Mouse (Mus musculus): ENCODE data around the gene Sept6.
A peak's percentile ranks its signal among the peaks of the same experiment; 100 is the strongest.

Sept6 gene

DNA sequence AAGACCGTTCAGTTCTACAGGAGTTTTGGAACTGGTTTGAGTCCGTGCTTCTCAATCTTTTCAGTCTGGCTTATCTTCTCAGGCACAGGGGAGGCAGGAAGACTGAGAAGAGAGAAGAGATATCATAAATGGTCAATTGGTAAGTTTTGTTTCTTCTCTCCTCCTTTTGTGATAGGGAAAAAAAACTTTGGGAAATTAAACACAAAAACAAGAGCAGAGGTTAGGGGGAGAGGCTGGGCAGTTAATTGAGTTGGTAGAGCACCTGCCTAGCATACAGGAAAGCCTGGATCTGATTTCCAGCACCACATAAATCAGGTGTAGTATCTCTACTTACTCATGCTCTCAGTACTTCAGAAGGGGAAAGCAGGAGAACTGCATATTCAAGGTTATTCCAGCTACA is at the start of gene Sept6:
Gene Sept6, minus strand, starts transcription at position 101 of the 400 bp plus-strand sequence.
- DNase-seq, result no peak

DNA sequence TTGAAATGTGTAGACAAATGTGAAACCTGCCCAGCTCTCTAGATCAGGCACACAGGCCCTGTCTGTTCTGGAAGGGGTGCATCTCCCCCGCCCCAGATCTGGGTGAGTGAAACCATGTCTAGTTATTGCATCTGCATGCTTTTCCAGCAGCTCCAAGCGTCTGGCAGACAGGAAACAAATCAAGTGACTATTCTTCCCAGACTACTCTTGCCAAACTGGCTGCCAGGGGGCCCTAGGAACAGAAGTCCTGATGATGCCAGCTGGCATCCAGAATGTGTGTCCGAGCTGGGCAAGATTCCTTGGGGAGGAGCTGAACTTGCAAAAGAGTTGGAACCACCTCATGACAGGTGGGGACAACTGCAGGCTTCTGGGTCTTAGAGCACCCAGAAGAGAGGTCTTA is 36.8 kb upstream of the Sept6 start:
- DNase-seq, result no peak

DNA sequence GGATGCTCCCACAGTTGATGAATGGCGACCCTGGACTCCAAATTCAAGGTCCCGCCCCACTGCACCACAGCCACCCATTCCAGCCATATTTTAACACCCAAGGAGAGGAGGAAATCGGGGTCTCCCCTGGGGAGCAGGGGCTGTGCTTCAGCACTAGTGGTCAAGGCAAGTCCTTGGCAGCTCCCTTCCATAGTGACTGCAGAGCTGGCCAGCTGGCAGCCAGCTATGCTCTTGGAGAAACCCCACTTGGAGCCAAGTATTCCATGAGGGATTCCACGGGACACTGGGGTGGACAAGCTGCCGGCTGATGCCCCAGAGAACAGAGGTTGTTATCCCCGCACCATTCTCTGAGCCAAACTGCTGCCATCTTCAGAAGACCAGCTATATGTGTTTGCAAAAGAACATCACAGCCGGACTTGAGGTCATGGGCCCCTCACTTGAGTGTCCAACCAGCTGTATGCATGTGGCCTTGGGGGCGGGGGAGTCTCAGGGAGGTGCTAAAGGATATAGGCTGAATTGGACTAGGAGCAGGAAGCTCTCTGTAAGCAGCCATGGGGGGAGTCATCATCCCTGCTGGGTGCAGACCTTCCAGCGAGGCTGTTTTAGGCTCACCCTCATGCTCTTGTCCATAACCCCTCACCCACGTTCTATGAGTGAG is 32.2 kb upstream of the Sept6 start:
- DNase-seq, result no peak

DNA sequence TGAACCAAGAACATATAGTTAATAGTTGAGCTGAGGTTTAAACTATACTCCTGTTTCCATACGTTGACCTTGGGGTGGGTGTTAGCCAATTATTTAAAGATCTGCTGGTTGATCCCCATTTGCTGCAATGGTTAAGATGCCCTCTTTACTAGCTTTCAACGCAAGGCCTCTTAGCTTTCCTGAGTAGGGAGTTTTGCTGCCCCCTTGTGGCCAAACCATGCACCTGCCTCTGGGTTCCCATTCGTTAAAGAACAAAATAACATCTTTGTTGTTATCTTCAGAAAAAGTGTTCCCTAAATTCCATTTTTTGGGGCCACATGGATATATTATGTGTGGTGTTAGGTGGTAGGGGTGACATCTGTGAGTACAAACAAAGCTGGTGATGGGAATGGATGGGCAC is 31.1 kb upstream of the Sept6 start:
- peak in 1 of 2 experiments; percentile 22 for DNase-seq

DNA sequence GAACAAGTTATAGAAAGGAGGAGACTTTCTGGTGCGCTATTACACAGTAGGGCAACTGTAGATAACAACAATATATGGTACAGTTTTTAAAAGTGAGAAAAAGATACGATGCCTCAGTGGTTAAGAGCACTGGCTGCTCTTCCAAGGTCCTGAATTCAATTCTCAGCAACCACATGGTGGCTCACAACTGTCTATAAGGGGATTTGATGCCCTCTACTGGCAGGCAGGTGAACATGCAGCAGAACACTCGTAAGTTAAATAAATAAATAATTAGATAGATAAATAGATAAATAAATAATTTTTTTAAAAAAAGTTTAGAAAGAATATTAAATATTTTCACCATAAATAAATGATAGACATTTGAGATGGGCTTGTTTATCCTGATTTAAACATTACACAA is 27.5 kb upstream of the Sept6 start:
- DNase-seq, result no peak

DNA sequence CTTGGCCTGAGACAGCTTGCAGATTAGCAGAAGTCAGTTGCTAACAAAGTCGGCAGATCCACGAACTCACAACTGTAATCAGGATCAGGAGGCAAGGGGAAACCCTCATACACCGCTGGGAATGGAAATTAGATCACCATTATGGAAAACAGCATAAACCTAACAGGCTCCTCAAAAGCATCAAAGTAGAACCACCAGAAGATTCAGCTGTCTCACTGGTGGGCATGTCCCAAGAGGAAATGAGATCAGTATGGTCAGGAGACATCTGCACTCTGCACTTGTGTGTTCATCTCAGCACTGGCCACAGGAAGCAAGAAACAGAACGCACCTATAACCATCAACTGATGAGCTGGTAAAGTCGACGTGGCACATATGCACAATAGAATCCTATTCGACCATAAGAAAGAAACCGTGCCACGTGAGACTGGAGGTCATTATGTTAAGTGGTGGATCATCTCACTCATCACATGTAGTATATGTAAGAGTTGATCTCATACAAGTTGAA is 26.6 kb upstream of the Sept6 start:
- no peak for DNase-seq

DNA sequence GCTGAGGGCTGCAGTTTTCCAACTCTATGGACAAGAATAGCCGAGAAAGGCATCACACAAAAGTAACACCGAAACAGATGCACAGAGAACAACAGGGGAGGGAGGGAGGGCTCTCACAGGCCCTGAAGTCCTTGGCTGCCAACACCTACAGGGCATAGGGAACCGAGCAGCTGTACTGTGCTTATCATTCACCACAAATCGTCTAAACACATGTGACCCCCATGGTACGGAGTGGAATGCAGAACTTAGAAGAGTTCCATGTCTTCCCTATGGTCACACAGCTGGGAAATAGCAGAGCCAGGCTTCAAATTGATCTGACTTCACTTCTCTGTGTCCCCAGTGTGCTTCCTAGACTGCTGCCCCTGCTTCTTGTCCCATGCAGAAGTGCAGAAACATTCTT is 22.3 kb upstream of the Sept6 start:
- DNase-seq, result no peak

GRCm38 (mm10) chrX:36991039-36991438 is 555 bp downstream of the Sept6 start:
- peak in 1 of 2 experiments; percentile 14 for DNase-seq

DNA sequence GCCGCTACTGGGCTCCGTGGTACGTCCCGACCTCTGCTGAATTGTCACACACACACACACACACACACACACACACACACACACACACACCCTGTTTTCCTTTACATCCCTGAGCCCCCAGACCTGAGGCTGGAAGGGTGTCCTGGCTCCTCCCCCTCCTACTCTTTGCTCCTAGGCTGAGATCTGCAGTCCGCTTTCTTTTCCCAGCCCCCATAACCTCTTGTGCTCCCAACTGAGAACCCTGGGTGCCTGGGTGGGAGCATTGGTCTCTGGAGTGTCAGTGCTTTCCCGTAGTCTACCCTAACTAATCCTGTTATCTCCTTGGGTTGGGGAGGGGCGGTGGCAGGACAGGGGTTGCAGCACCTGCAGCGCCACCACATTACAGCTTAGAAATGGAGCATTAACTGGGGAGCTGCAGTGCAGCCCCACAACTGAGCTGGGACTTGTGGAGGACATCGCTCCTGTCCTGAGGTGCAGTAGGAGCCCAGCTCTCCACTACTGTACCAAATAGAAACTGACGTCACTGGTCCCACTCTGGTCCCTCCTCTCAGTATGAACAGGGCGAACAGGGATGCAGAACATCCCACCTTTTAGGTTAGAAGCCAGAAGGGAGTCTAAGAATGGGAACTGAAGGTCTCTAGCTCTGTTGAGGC is 1.7 kb downstream of the Sept6 start:
- peak; percentile 16 to 49 for DNase-seq

DNA sequence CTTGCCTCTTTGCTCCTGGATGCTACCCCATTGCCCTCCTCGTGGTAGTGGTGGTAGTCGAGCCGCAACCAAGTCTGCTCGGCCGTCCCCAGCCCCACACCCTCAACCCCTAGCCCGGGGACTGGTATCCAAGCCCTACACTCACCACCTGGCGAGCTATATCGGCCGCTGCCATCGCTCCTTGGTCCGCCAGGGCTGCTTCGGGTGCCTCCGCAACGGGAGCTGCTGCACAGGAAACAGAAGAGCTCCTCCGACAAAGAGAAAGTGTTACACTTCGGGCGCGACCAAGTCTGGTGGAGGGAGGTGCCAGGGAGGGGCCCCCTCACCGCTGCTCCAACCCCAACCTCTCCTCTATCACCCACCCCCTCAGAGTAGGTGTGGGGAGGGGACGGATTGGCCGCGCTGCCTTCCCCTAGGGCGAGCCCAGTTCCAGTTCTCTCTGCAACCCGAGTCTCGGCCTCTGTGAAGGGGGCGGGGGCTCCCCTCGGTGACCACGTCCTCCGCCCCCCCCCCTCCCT is 2.3 kb downstream of the Sept6 start:
- peak; percentile 74 to 84 for DNase-seq

DNA sequence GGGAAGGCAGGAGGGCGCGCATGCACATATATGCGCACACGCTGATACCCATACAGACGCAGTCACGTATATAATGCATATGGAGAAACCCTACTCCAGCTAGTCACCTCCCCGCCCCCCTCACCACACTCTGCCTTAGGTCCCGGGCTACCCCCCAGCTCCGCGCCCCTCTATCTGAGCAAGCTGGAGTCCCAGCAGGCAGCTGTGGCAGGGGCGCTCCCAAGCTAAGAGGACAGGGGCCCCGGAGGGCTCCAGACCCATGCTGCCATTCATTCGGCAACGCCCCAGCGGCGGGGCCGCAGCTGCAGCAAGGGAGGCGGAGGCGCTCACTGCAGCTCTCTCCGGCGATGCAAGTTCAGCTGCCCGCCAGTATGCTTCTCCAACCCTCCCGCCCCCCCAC is 2.8 kb downstream of the Sept6 start:
- peak; percentile 26 to 30 for DNase-seq

DNA sequence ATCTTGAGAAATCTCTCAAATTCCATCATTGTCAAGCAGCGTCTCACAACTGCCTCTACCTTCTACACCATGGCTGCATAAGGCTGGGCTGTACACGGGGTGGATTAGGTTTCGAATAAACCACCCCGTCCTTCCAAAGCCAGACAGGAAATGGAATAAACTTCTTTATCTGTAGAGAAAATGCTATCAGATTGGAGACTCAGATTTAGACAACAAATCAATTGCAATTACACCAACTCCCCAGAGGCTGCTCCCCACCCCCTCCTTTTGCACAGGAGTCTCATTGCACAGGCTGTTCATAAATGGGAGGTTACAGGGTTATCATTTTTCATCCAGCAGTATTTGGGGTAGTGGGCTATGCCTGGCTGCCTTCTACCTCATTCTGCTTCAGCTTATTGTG is 3.7 kb downstream of the Sept6 start:
- no peak for DNase-seq

DNA sequence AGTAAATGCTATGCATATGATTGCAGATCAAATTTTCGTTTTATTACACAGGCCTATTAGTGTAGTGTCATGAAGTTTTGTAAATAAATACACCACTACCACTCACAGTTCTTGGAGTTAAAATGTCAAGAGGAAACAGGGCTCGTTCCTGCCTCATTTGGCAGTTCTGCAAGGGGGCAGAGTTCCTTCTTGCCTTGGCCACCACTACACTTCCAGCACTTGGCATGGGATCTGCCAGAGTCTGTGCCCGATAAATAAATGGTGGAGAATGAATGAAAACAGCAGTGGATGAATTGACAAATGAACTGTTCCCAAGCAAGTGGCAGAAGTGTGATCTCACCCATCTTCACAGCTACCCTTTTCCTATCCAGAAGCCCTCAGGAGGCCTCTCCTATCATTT is 6.6 kb downstream of the Sept6 start:
- no peak for DNase-seq

- peak; percentile 13 to 32 for DNase-seq
These were observed 7.8 kb downstream of the Sept6 start for GRCm38 (mm10) chrX:36983654-36984311.

DNA sequence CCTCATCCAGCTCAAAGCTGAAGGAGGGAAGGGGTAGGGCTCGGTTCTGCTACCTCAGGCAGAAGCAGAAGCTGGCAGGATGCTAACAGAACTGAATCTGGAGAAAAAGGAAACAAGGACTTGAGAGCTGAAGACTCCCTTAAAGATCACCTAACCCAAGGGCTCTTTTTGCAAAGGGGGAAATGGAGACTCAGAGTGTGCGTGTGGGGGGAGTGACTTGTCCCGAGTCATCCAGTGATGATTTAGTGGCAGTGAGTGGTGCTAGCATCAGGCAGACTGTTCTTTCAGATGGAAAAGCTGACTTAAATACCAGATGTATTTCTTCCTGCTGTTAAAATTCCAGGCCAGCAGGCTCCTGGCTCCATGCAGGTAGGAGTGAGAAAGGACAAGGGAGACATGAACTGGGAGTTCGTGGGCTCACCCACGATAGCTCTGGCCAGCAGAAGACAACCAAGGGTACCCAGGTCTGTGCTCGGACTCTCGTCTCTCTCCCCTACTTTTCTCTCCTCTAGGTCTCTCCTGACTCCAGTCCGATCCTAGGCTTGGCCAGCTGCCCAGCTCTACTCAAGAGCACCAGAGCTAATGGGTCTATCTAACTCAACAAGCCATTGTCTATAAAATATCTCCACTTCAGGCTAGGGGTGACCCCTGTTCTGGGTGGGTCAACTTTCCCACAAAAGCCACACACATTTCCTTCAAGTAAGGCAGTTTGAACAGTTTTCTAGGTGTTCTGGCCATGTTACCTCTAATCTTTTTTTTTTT is 8.5 kb downstream of the Sept6 start:
- DNase-seq, result peak in 1 of 2 experiments; percentile 6

GRCm38 (mm10) chrX:36980563-36981187 is 10.9 kb downstream of the Sept6 start:
- DNase-seq, result peak; percentile 55 to 71

DNA sequence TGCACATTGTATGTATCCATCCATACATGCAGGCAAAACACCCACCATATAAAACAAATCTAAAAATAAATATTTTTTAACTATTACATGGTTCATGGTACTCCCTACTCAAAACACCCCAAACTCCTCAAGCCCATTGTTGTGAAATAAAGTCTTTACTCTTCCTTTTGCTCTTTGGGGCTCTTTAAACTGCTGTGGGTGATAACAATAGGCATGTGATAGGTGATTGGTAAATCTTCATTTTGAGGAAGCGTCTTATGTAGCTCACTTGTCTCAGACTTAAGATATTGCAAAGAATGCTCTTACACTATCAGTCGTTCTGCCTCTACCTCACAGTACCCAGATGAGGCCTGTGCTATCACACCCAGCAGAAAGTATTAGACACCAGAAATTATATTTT is 13.7 kb downstream of the Sept6 start:
- no peak for DNase-seq

DNA sequence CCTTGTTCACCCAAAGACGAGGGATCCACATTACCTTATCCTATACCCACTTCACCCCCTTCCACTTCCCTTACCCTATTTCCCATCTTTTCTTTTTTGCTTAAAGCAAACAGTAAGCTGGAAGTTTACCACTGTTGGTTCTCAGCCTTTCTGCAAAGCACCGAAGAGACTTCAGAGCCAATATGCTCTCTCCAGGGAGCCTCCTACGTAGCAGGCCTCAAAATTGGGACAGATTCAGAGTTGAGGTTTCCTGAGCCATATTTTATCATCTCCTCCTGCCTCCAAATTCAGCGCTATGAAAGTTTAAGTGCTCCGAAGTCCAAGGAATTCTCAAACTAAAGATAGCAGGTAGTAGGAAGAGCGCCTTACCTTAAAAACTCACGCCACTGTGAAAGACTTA is 14.6 kb downstream of the Sept6 start:
- DNase-seq, result no peak

- no peak for DNase-seq
These were observed 15.3 kb downstream of the Sept6 start for GRCm38 (mm10) chrX:36976272-36976671.

DNA sequence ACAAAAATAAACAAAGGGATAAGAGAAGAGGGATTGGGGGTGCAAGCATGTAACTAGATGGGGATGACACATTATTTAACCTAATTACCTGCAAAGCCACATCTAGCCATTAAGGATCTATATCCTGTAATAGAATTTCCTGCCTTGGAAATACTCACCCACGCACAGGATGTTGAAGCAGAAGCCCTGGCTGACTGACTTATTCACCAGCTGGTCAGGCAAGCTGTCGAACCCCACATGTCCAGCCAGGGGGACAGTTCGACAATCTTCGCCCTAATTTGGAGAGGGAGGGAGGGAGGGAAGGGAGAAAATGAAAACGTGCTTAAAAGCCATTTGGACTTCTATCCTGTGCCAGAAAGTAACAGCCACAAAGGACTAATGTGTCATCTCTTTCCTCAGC is 16.7 kb downstream of the Sept6 start:
- DNase-seq, result no peak

DNA sequence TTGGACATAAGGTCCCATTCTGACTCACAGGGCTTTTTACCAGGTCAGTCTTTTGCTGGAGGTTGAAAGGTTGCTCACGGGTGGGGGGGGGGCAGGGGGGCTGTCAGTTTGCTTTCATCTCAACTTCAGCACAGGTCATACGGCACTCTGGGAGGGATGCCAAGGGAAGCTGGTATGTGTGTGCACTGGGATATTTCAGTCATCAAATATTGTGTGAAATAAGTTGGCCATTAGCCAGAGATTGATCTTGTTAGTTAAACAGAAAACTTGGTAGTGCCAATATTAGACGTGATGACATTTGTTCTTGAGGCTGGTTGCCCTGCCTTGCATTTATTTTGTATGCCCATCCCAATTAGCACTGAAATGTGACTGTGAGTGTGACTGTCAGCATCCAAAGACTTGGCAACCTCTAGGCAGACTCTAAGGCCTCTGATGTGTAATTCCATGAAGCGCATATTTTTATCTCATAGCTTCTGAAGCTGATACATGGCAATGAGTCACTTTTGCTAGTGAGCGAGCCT is 18.6 kb downstream of the Sept6 start:
- no peak for DNase-seq

DNA sequence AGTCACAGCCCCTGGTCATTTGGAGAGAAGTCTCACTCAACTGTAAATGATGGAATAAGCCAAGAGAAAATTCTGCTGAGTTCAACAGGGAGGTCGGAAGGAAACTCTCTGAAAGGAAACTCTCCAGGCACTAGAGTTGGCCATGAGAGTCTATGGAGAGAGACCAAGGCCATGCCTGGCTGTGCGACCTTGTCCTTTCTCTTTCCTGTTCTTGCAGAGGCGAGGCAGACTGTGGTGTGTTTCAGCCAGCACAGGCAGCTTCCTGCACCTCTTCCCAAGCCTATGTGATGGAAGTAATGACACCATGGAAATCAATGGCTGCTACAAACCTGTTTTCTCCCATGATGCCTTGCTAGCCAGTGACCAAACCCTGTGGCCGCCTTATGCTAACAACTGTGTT is 20.4 kb downstream of the Sept6 start:
- DNase-seq, result no peak

Data from thymus, adult 18-20 months (tissue).